Mouse (Mus musculus) embryonic facial prominence, embryonic 11.5 days (tissue): ENCODE results near the gene Aldh16a1. TPM values are rescaled to one million over a fixed set of nuclear protein-coding genes. Genes with fewer than 3 reads are reported as not detected.
"Not testable (repeated sequence)": the region's sequence is repeated elsewhere in the genome, so short reads cannot be mapped to it uniquely, and the experiment has no call there.

ENCODE experiments used
- ATAC-seq: fragments of 200-750 bp; cut with Nextera tagmentation; replicated peaks from 2 replicates; pipeline ENCODE4 v1.8.0; 2017; ENCODE audit warnings: low read depth; ENCODE audit not compliant: insufficient number of reproducible peaks, low FRiP score, low TSS enrichment
- DNase-seq: peaks from one replicate; pipeline ENCODE4 v3.0.0-alpha.2; 2015; ENCODE audit warnings: low spot score
- H3K27ac ChIP-seq: fragments of 300-500 bp; sonication (generic); replicated peaks from 2 replicates; pipeline ENCODE4 v1.5.1; 2014; ENCODE audit warnings: mild to moderate bottlenecking, low read depth, low read length, control low read depth
- H3K27me3 ChIP-seq: fragments of 300-500 bp; sonication (generic); 2 replicates; pipeline ENCODE4 v1.6.1; 2014; ENCODE audit warnings: mild to moderate bottlenecking, low read length, moderate library complexity, mixed read lengths; ENCODE audit not compliant: control insufficient read depth, insufficient read depth
- H3K36me3 ChIP-seq: fragments of 300-500 bp; sonication (generic); replicated peaks from 2 replicates; pipeline ENCODE4 v1.6.1; 2014; ENCODE audit warnings: low read depth, mild to moderate bottlenecking, low read length, moderate library complexity, mixed read lengths; ENCODE audit not compliant: control insufficient read depth, insufficient read depth
- H3K4me1 ChIP-seq: fragments of 300-500 bp; sonication (generic); 2 replicates; pipeline ENCODE4 v1.6.1; 2014; ENCODE audit warnings: low read length, mixed read lengths; ENCODE audit not compliant: control insufficient read depth, insufficient read depth
- H3K4me2 ChIP-seq: fragments of 300-500 bp; sonication (generic); 2 replicates; pipeline ENCODE4 v1.6.1; 2014; ENCODE audit warnings: low read depth, mild to moderate bottlenecking, control low read depth, low read length, moderate library complexity
- H3K4me3 ChIP-seq: fragments of 300-500 bp; sonication (generic); 2 replicates; pipeline ENCODE4 v1.5.1; 2014; ENCODE audit warnings: low read depth, low read length, control low read depth
- H3K9ac ChIP-seq: fragments of 300-500 bp; sonication (generic); replicated peaks from 2 replicates; pipeline ENCODE4 v1.6.1; 2014; ENCODE audit warnings: mild to moderate bottlenecking, control low read depth, low read length
- H3K9me3 ChIP-seq: fragments of 300-500 bp; sonication (generic); replicated peaks from 2 replicates; pipeline ENCODE4 v1.6.1; 2016; ENCODE audit warnings: mild to moderate bottlenecking, low read length, inconsistent platforms, mixed read lengths; ENCODE audit not compliant: control insufficient read depth
- WGBS: fragments of 180-500 bp; shearing (Covaris S2); extraction: QIAGEN DNeasy Blood & Tissue Kit; methylation state at CpG from one replicate; pipeline ENCODE4 v1.1.7; 2014; 5-methylcytosine and 5-hydroxymethylcytosine counted together
- polyA plus RNA-seq: library from polyadenylated mRNA; unstranded; fragments of >200 nt; fragmentation: Nextera tagmentation; extraction: Ambion mirVana; gene quantifications from 2 replicates; pipeline ENCODE4 v1.2.1, GENCODE M21; 2014

Aldh16a1 gene
- polyA plus RNA-seq, 1 experiment from 2014 or later: 32.3 TPM

GRCm38 (mm10) chr7:45104941-45105340, 49.4 kb downstream of the Aldh16a1 start:
- no peak for ATAC-seq
- Histone ChIP-seq H3K4me1 (no peaks in the 10 kb centered on the region; the same call in 1 of the 2 replicates), H3K27ac (no peak overlapping the region), H3K27me3 (no peaks in the 10 kb centered on the region), H3K9me3 (no peaks in the 10 kb centered on the region), H3K4me3 (no peak overlapping the region), H3K4me2 (no peak overlapping the region), H3K36me3 (no peaks in the 10 kb centered on the region), H3K9ac (no peak overlapping the region)
- WGBS: 77% methylated on average over 5 of the region's 5 CpGs
- DNase-seq: no peak

GRCm38 (mm10) chr7:45103652-45104180, 50.7 kb downstream of the Aldh16a1 start, which contains the start of gene Fcgrt:
Fcgrt (minus strand) TSS chr7:45103851.
- no peaks in the 10 kb centered on the region for H3K9me3 ChIP-seq
- no peaks in the 10 kb centered on the region; the same call in 1 of the 2 replicates for H3K4me1 ChIP-seq
- peak within 1 kb of the TSS; percentile 7; the same call in 1 of the 2 replicates for H3K4me2 ChIP-seq
- peak within 1 kb of the TSS; percentile 62 for H3K27ac ChIP-seq
- H3K27me3 ChIP-seq: no peaks in the 10 kb centered on the region
- 57% methylated on average over 7 of the region's 7 CpGs for WGBS
- DNase-seq (no peak), ATAC-seq (peak; percentile 50; the same call in 1 of the 2 replicates)
- no peak within 1 kb of the TSS for H3K4me3 ChIP-seq
- H3K9ac ChIP-seq: peak within 1 kb of the TSS; percentile 43
- H3K36me3 ChIP-seq: no peaks in the 10 kb centered on the region

- H3K27ac ChIP-seq: peak overlapping the region; percentile 62; the same call in 1 of the 2 replicates
- ATAC-seq (no peak), DNase-seq (no peak)
- peak overlapping the region; percentile 43 for H3K9ac ChIP-seq
- WGBS: 51% methylated on average over 9 of the region's 9 CpGs
- H3K27me3 ChIP-seq: no peaks in the 10 kb centered on the region
- no peak overlapping the region for H3K4me3 ChIP-seq
- no peaks in the 10 kb centered on the region for H3K9me3 ChIP-seq
- H3K4me2 ChIP-seq: peak overlapping the region; percentile 7; the same call in 1 of the 2 replicates
- no peaks in the 10 kb centered on the region; the same call in 1 of the 2 replicates for H3K4me1 ChIP-seq
- H3K36me3 ChIP-seq: no peaks in the 10 kb centered on the region
These were observed 51.3 kb downstream of the Aldh16a1 start for GRCm38 (mm10) chr7:45102940-45103585.

GRCm38 (mm10) chr7:45102441-45102840, 51.9 kb downstream of the Aldh16a1 start:
- H3K27ac ChIP-seq: no peak overlapping the region
- H3K27me3 ChIP-seq: no peaks in the 10 kb centered on the region
- no peak overlapping the region for H3K4me3 ChIP-seq
- DNase-seq (no peak), ATAC-seq (no peak)
- WGBS: 89% methylated on average over 11 of the region's 11 CpGs
- no peak overlapping the region for H3K4me2 ChIP-seq
- H3K36me3 ChIP-seq: no peaks in the 10 kb centered on the region
- H3K9me3 ChIP-seq: no peaks in the 10 kb centered on the region
- H3K4me1 ChIP-seq: no peaks in the 10 kb centered on the region; the same call in 1 of the 2 replicates
- H3K9ac ChIP-seq: no peak overlapping the region

GRCm38 (mm10) chr7:45100046-45100445, 54.3 kb downstream of the Aldh16a1 start:
- Histone ChIP-seq H3K36me3 (no peaks in the 10 kb centered on the region), H3K9me3 (no peaks in the 10 kb centered on the region), H3K27me3 (no peaks in the 10 kb centered on the region), H3K4me2 (no peak overlapping the region), H3K9ac (no peak overlapping the region), H3K27ac (no peak overlapping the region), H3K4me1 (no peaks in the 10 kb centered on the region; the same call in 1 of the 2 replicates), H3K4me3 (no peak overlapping the region)
- 95% methylated on average over 6 of the region's 6 CpGs for WGBS
- ATAC-seq (no peak), DNase-seq (no peak)

GRCm38 (mm10) chr7:45098541-45099240, 55.7 kb downstream of the Aldh16a1 start:
- no peaks in the 10 kb centered on the region for H3K9me3 ChIP-seq
- H3K4me2 ChIP-seq: no peak overlapping the region
- no peak overlapping the region for H3K4me3 ChIP-seq
- H3K9ac ChIP-seq: no peak overlapping the region
- H3K4me1 ChIP-seq: no peaks in the 10 kb centered on the region; the same call in 1 of the 2 replicates
- ATAC-seq (no peak), DNase-seq (no peak)
- no peaks in the 10 kb centered on the region for H3K36me3 ChIP-seq
- H3K27ac ChIP-seq: no peak overlapping the region
- WGBS: 89% methylated on average over 8 of the region's 8 CpGs
- H3K27me3 ChIP-seq: no peaks in the 10 kb centered on the region

- Histone ChIP-seq H3K4me2 (no peak overlapping the region), H3K4me1 (no peaks in the 10 kb centered on the region), H3K36me3 (no peaks in the 10 kb centered on the region), H3K9ac (no peak overlapping the region), H3K9me3 (no peaks in the 10 kb centered on the region), H3K4me3 (no peak overlapping the region), H3K27ac (no peak overlapping the region), H3K27me3 (no peaks in the 10 kb centered on the region)
- ATAC-seq (no peak), DNase-seq (no peak)
- WGBS: 52% methylated on average over 6 of the region's 6 CpGs
These were observed 56.9 kb downstream of the Aldh16a1 start for GRCm38 (mm10) chr7:45097479-45097878.

GRCm38 (mm10) chr7:45095965-45096364, 58.4 kb downstream of the Aldh16a1 start:
- H3K27ac ChIP-seq, DNase-seq, H3K4me3 ChIP-seq, H3K4me1 ChIP-seq, H3K36me3 ChIP-seq, H3K4me2 ChIP-seq, H3K9me3 ChIP-seq, H3K9ac ChIP-seq, H3K27me3 ChIP-seq, ATAC-seq: not testable (repeated sequence)
- WGBS: 92% methylated on average over 14 of the region's 14 CpGs
